In genomic region chr19:10983146-10983545, GRCm38 (mm10) we compare ENCODE assay signal across 9 mouse cellular contexts. TPM values are rescaled to one million over a fixed set of nuclear protein-coding genes. Genes with fewer than 3 reads are reported as not detected.
DNase-seq lines count a peak whose midpoint lies in the region; ATAC-seq and TF ChIP-seq lines count a peak whose summit lies in the region.
"Had no signal": no experiment of that assay in that cellular context is flagged by ENCODE, and none has a peak within 500 bp of the region (broad histone marks: within the 10 kb centered on the region; RNA-seq: fewer than 3 reads in every experiment).

No protein-coding gene starts in this region.

- H3K4me3 ChIP-seq in heart, postnatal 0 days (ENCODE audit: low read depth, low read length) = no peak overlapping the region
- H3K4me3 ChIP-seq in limb, embryonic 13.5 days = peak overlapping the region; percentile 3; the same call in 1 of the 2 replicates
- no peak overlapping the region for H3K4me3 ChIP-seq in neural tube, embryonic 11.5 days (ENCODE audit: low read depth, low read length)

- no peaks in the 10 kb centered on the region for H3K36me3 ChIP-seq in heart, postnatal 0 days (replicated peaks; ENCODE audit: control insufficient read depth, insufficient read depth, low read length)
- H3K36me3 ChIP-seq in limb, embryonic 13.5 days = no peaks in the 10 kb centered on the region
- H3K36me3 ChIP-seq in neural tube, embryonic 11.5 days (ENCODE audit: control insufficient read depth, insufficient read depth, low read length) = no peaks in the 10 kb centered on the region

- no peak for ATAC-seq in heart, postnatal 0 days (ENCODE audit: insufficient read depth, low read depth)
- ATAC-seq in limb, embryonic 13.5 days (ENCODE audit: low FRiP score, low read depth) = no peak
- ATAC-seq in neural tube, embryonic 11.5 days (ENCODE audit: insufficient read depth, low FRiP score, low TSS enrichment) = no peak

- TF ChIP-seq CTCF in heart, postnatal 0 days (IDR thresholded peaks at IDR 0.05; ENCODE audit: low read depth) = peak; percentile 37; the same call in 1 of the 2 replicates

- 0 out of 2 replicates have a peak, but pooled peaks cover 4% of the 10 kb centered on the region for H3K4me1 ChIP-seq in heart, postnatal 0 days (ENCODE audit: control insufficient read depth, insufficient read depth)
- 0 out of 2 replicates have a peak, but pooled peaks cover 7% of the 10 kb centered on the region for H3K4me1 ChIP-seq in limb, embryonic 13.5 days
- H3K4me1 ChIP-seq in neural tube, embryonic 11.5 days (ENCODE audit: control insufficient read depth, insufficient read depth, low read length) = no peaks in the 10 kb centered on the region

- no peak overlapping the region for H3K9ac ChIP-seq in heart, postnatal 0 days (replicated peaks; ENCODE audit: low read depth, low read length)
- no peak overlapping the region for H3K9ac ChIP-seq in limb, embryonic 13.5 days
- H3K9ac ChIP-seq in neural tube, embryonic 11.5 days (ENCODE audit: low read length) = no peak overlapping the region

- 0 out of 2 replicates have a peak overlapping the region, but pooled peaks have one; percentile 21 for H3K4me2 ChIP-seq in heart, postnatal 0 days (ENCODE audit: low read depth, low read length)
- H3K4me2 ChIP-seq in limb, embryonic 13.5 days (replicated peaks) = peak overlapping the region; percentile 42
- no peak overlapping the region for H3K4me2 ChIP-seq in neural tube, embryonic 11.5 days (ENCODE audit: low read depth)

- peak; percentile 31 for DNase-seq in gastrocnemius, adult 18-20 months (ENCODE audit: low spot score)
- DNase-seq in gastrocnemius, postnatal 4 days (ENCODE audit: low spot score in 2 of 2) = no peak
- peak; percentile 40 to 45 for DNase-seq in B cell, adult 2 months
- peak; percentile 73 to 74 for DNase-seq in cerebellum, postnatal 10 days
- DNase-seq in heart, postnatal 0 days (ENCODE audit: low spot score) = no peak
- peak; percentile 49 for DNase-seq in neural tube, embryonic 11.5 days (ENCODE audit: low spot score)
- no peak for DNase-seq in right cerebral cortex, adult 2 months (ENCODE audit: low spot score in 2 of 2)

- H3K27me3 ChIP-seq in heart, postnatal 0 days (ENCODE audit: control insufficient read depth, insufficient read depth, low read length) = no peaks in the 10 kb centered on the region
- H3K27me3 ChIP-seq in limb, embryonic 13.5 days = no peaks in the 10 kb centered on the region
- no peaks in the 10 kb centered on the region for H3K27me3 ChIP-seq in neural tube, embryonic 11.5 days (ENCODE audit: control insufficient read depth, insufficient read depth, low read length)

- H3K9me3 ChIP-seq in heart, postnatal 0 days (replicated peaks; ENCODE audit: control insufficient read depth, low read length) = no peaks in the 10 kb centered on the region
- no peaks in the 10 kb centered on the region for H3K9me3 ChIP-seq in limb, embryonic 13.5 days
- no peaks in the 10 kb centered on the region for H3K9me3 ChIP-seq in neural tube, embryonic 11.5 days (ENCODE audit: control insufficient read depth, low read length)

- no peak for TF ChIP-seq EP300 in heart, postnatal 0 days (IDR thresholded peaks at IDR 0.05; ENCODE audit: low read depth)

- WGBS in heart, postnatal 0 days = 14% methylated on average over 14 of the region's 14 CpGs
- WGBS in limb, embryonic 13.5 days = 23% methylated on average over 14 of the region's 14 CpGs
- 28% methylated on average over 14 of the region's 14 CpGs for WGBS in neural tube, embryonic 11.5 days

- no peak overlapping the region for H3K27ac ChIP-seq in heart, postnatal 0 days (ENCODE audit: low read depth)
- H3K27ac ChIP-seq in limb, embryonic 13.5 days = no peak overlapping the region
- no peak overlapping the region for H3K27ac ChIP-seq in neural tube, embryonic 11.5 days (ENCODE audit: low read depth, low read length)

RNA-seq across cellular contexts. Expression of gene Ms4a10, which starts 8.7 kb away (rescaled TPM):
- total RNA-seq in gastrocnemius, adult 18-20 months (2021) = not detected
- total RNA-seq in gastrocnemius, postnatal 4 days (2021) = under 1 TPM in 1 of 2 experiments, not detected in 1; 0.54 TPM
- not detected in 2 replicates for total RNA-seq in heart, postnatal 0 days (2014; rRNA removed; ENCODE audit: low replicate concordance)
- polyA plus RNA-seq in heart, postnatal 0 days (2015; fragmentation: Nextera tagmentation; extraction: Ambion mirVana) = 0.11 and 0.22 TPM in 2 replicates
- 0.38 TPM in 1 of 2 replicates, not detected in the other for polyA plus RNA-seq in limb, embryonic 13.5 days (2015; fragmentation: Nextera tagmentation; extraction: Ambion mirVana)
- not detected in 2 replicates for polyA plus RNA-seq in neural tube, embryonic 11.5 days (2014; fragmentation: Nextera tagmentation; extraction: Ambion mirVana)

RNA-seq across cellular contexts. Expression of gene Ms4a15, which starts 9.9 kb away (rescaled TPM):
- not detected for total RNA-seq in gastrocnemius, adult 18-20 months (2021)
- not detected for total RNA-seq in gastrocnemius, postnatal 4 days (2021)
- total RNA-seq in heart, postnatal 0 days (2014; rRNA removed; ENCODE audit: low replicate concordance) = not detected in 2 replicates
- polyA plus RNA-seq in heart, postnatal 0 days (2015; fragmentation: Nextera tagmentation; extraction: Ambion mirVana) = not detected in 2 replicates
- polyA plus RNA-seq in limb, embryonic 13.5 days (2015; fragmentation: Nextera tagmentation; extraction: Ambion mirVana) = not detected in 2 replicates
- polyA plus RNA-seq in neural tube, embryonic 11.5 days (2014; fragmentation: Nextera tagmentation; extraction: Ambion mirVana) = not detected in 2 replicates
- polyA plus RNA-seq: liver, embryonic 16.5 days had no signal

RNA-seq across cellular contexts. Expression of gene Ccdc86, which starts 34.1 kb away (rescaled TPM):
- 10 to 100 TPM; 12.6 to 14.5 TPM for total RNA-seq in gastrocnemius, adult 18-20 months (2021)
- 10 to 100 TPM; 26.6 to 27.7 TPM for total RNA-seq in gastrocnemius, postnatal 4 days (2021)
- 8.7 and 12.1 TPM in 2 replicates for total RNA-seq in heart, postnatal 0 days (2014; rRNA removed; ENCODE audit: low replicate concordance)
- polyA plus RNA-seq in heart, postnatal 0 days (2015; fragmentation: Nextera tagmentation; extraction: Ambion mirVana) = 9.8 and 12.4 TPM in 2 replicates
- 29.7 and 30.4 TPM in 2 replicates for polyA plus RNA-seq in limb, embryonic 13.5 days (2015; fragmentation: Nextera tagmentation; extraction: Ambion mirVana)
- polyA plus RNA-seq in neural tube, embryonic 11.5 days (2014; fragmentation: Nextera tagmentation; extraction: Ambion mirVana) = 23.4 and 24.1 TPM in 2 replicates

RNA-seq across cellular contexts. Expression of gene Ms4a18, which starts 34.7 kb away (rescaled TPM):
- not detected for total RNA-seq in gastrocnemius, adult 18-20 months (2021)
- total RNA-seq in gastrocnemius, postnatal 4 days (2021) = not detected
- total RNA-seq in heart, postnatal 0 days (2014; rRNA removed; ENCODE audit: low replicate concordance) = not detected in 2 replicates
- polyA plus RNA-seq in heart, postnatal 0 days (2015; fragmentation: Nextera tagmentation; extraction: Ambion mirVana) = not detected in 2 replicates
- not detected in 2 replicates for polyA plus RNA-seq in limb, embryonic 13.5 days (2015; fragmentation: Nextera tagmentation; extraction: Ambion mirVana)
- not detected in 2 replicates for polyA plus RNA-seq in neural tube, embryonic 11.5 days (2014; fragmentation: Nextera tagmentation; extraction: Ambion mirVana)

RNA-seq across cellular contexts. Expression of gene Ptgdr2, which starts 46.2 kb away (rescaled TPM):
- total RNA-seq in gastrocnemius, adult 18-20 months (2021) = not detected
- total RNA-seq in gastrocnemius, postnatal 4 days (2021) = under 1 TPM; 0.10 to 0.18 TPM
- total RNA-seq in heart, postnatal 0 days (2014; rRNA removed; ENCODE audit: low replicate concordance) = 0.11 and 0.39 TPM in 2 replicates
- 0.04 and 0.07 TPM in 2 replicates for polyA plus RNA-seq in heart, postnatal 0 days (2015; fragmentation: Nextera tagmentation; extraction: Ambion mirVana)
- polyA plus RNA-seq in limb, embryonic 13.5 days (2015; fragmentation: Nextera tagmentation; extraction: Ambion mirVana) = 0.10 TPM in 1 of 2 replicates, not detected in the other
- not detected in 2 replicates for polyA plus RNA-seq in neural tube, embryonic 11.5 days (2014; fragmentation: Nextera tagmentation; extraction: Ambion mirVana)

Comparison
In these comparisons a context has a peak if more than half of its experiments do, and no peak if none do; other contexts are left out.
1. DNase-seq: peak in gastrocnemius, adult 18-20 months (single experiment), B cell, adult 2 months (2 of 2), cerebellum, postnatal 10 days (2 of 2) and neural tube, embryonic 11.5 days (single experiment); none in gastrocnemius, postnatal 4 days (0 of 2), heart, postnatal 0 days (single experiment) and right cerebral cortex, adult 2 months (0 of 2).